Mouse (Mus musculus) testis, adult 2 months (tissue): Measurements from ENCODE around the gene Slc35e3.

ENCODE experiments used
- CTCF ChIP-seq: fragments of 200-500 bp; IDR thresholded peaks from 2 replicates; pipeline ENCODE4 v1.5.1; 2012; ENCODE audit warnings: low read depth, mild to moderate bottlenecking, inconsistent platforms, low read length, moderate library complexity; ENCODE audit not compliant: control insufficient read depth, insufficient read depth, insufficient replicate concordance
- POLR2A ChIP-seq: fragments of 200-500 bp; IDR thresholded peaks from 2 replicates; pipeline ENCODE4 v1.6.1; 2012; ENCODE audit warnings: low read depth, mild to moderate bottlenecking, inconsistent platforms, low read length, moderate library complexity; ENCODE audit not compliant: control insufficient read depth

DNA sequence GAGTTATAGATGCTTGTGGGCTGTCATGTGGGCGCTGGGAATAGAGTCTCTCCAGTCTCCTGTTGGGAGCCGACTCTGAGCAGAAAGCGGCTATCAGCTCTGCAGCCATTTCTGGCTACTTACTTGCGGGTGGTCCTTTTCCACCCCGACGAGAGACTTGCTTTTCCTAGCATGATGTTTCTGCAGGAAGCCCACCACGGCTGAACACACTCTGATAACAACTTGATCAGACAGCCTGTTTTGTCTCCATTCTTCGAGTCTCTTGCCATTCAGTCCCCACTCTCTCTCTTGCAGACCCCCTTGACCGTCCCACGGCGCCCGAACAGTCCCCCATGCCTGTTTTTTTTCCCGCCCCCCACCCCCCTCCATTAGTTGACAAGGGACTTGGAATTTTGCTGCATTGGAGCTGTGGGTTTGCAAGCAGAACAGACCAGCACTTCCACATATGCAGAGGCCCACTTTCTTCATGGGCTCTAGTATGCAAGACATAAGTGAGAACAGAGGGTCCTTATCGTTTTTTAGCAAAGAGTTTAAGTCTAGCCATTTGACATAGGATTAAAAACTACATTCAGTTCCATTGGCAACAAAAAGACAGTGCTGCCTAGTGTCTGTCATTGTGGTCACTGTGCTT, 13.1 kb downstream of the Slc35e3 start:
- no peak for TF ChIP-seq POLR2A
- no peak for TF ChIP-seq CTCF
